Mouse (Mus musculus) kidney, adult 8-10 months (tissue): ENCODE measurements at regions not wholly inside any gene's neighbourhood (a gene's known extent, or its start where the extent isn't known, plus 50 kb on each side); places are given as distances from the start of the nearest gene placed in this dataset.
A peak's percentile ranks its signal among the peaks of the same experiment; 100 is the strongest.

Experiments used
- DNase-seq, 2 experiments: peaks; one replicate each; pipeline ENCODE4 v3.0.0; 2022

- DNase-seq, result no peak
Observed at GRCm38 (mm10) chr12:95937705-95938104, 245.7 kb downstream of the Flrt2 start.

DNA sequence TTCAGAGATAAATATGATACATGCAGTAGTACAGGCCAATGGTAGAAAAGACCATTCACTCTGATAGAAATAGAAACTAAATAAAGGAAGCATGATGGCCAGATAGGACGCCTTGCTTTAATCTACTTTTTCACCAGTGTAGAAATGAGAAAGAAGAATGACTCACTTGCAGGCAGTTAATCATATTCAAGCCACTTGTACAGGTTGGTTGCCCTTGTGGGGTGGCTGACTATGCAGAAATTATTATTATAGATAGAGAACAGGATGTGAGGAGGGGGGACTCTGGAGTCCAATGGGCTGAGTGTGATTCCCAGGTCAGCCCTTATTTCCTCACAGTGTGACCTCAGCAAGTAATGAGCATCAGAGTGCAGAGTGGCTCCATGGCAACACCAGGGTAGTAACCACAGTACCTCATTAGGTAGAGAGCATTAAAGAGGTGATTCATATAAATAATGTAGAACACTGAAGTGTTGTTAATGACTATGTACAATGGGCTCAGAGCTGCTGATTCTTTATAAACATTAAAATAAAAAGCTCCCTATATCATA lies 248.5 kb downstream of the Flrt2 start:
- no peak for DNase-seq

GRCm38 (mm10) chr12:95959786-95960504 lies 267.9 kb downstream of the Flrt2 start:
- DNase-seq, result no peak

- no peak for DNase-seq
Observed at GRCm38 (mm10) chr12:95960505-95960871, 268.5 kb downstream of the Flrt2 start.

DNA sequence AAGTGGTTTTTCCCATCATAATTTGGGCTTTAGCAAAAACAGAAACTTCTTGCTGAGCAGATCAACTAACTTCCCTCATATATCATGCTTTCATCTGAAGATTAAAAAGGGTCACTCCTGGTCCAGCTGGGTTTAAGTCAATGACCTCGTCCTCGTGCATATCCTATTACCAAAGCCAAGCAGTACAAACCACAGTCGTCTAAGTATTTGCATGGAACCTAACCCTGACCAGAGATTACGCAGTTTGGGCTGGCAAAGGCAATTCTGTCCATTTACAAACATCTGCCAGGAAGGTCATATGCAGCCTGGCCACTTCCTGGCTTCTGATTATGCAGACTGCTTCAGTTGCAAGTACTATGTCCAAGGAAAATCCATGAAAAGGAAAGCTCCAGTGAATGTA lies 270.8 kb downstream of the Flrt2 start:
- DNase-seq, result peak in 1 of 2 experiments; percentile 5

GRCm38 (mm10) chr12:95988669-95989288 lies 296.8 kb downstream of the Flrt2 start:
- no peak for DNase-seq

DNA sequence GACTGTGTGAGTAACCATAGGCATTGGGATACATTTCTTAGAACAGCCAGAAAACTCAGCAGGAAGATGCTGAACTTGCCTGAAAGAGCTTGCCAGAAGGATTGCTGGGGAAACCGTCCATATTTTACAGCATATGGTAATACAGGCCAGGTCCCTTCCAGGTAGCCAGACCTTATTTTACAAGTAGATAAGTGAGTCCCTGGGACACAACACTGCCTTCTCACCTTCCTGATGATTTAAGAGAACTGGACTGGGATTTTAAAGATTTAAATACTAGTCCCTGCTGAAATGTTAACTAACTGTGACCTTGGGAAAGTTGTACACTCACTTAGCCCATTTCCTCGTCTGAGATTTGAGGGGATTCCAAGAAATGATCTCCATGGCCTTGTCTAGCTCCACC lies 302.9 kb downstream of the Flrt2 start:
- DNase-seq, result no peak

GRCm38 (mm10) chr12:96030180-96030579 lies 338.2 kb downstream of the Flrt2 start:
- no peak for DNase-seq

GRCm38 (mm10) chr12:96075365-96075764 lies 383.3 kb downstream of the Flrt2 start:
- no peak for DNase-seq

DNA sequence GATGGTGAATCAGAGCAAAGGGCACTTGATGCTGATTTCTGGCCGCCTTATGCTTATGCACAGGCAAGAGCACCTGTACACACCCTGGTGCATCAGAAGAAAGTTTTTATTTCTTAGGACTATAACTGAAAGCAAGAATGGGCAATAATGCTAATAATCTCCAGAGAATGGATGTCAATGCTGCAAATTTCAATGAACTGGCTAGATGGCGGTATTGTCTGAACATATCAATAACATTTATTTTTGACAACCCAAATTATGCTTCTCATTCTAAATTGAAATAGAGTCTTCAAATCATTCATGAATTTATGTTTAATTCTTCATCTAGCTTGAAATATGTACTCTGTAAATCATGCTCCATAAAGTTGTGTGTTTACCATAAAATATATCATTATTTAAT lies 399.0 kb downstream of the Flrt2 start:
- no peak for DNase-seq

GRCm38 (mm10) chr12:96106254-96106653 lies 414.2 kb downstream of the Flrt2 start:
- DNase-seq, result no peak

- DNase-seq, result no peak
Observed at GRCm38 (mm10) chr12:96114727-96115379, 422.8 kb downstream of the Flrt2 start.

GRCm38 (mm10) chr12:96117553-96117952 lies 425.5 kb downstream of the Flrt2 start:
- no peak for DNase-seq

DNA sequence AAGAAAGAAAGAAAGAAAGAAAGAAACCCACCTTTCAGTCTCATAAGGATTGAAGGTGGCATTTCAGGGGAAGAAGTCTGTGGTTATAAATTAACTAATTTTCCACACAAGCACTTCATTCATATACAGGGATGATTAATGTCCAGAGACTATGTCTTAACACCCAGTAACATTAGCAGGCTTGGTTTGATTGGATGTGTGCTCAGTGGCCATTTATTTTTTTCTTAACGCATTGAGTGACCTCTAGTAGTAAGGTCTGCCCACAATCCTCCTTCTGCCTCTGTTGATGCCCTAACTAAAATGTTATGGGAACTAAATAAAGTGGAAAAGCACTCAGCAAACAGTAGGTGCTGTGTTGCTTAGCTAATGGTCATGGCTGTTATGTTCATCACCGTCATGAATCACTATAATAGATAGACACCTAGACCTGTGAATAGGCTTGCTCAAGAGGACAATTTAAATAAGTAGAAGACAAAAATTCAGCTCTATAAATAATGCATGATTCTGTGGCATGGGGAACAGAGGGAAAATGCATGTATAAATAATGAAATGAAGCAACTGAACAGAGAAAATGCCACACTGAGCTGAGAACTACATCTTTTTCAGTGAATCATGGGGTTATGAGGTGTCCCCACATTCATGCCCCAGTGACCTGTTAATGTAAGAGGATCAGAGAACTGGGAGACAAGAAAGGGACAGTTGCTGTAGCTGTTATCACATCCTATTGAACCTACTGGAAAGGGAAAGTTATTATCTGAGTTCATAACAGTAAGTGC lies 432.3 kb downstream of the Flrt2 start:
- DNase-seq, result no peak

DNA sequence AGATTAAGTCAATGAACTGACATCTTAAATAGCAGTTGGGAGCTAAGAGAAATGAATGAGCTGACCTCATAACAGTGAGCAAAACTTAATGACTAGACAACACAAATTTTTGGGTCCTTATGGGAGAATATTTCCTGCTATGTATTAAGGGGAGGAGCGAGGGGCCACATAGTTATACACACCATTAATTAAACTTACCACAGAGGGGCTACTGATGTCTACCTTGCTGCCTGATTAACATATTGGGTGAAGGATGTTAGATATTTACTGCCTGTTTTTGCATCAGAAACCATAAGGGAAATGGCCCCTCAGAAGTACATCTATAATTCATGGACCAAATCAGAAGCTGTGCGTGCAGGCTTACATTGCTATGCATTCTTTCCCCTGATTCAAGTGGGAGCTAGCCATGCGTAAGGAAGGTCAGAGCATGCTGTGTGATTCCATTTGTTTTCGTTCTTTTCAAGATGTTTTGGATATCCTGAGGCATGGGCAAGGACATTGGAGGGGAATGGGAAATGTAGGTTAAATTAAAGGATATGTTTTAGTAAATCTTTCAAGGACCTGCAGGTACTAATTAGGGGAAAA lies 437.9 kb downstream of the Flrt2 start:
- DNase-seq, result no peak

DNA sequence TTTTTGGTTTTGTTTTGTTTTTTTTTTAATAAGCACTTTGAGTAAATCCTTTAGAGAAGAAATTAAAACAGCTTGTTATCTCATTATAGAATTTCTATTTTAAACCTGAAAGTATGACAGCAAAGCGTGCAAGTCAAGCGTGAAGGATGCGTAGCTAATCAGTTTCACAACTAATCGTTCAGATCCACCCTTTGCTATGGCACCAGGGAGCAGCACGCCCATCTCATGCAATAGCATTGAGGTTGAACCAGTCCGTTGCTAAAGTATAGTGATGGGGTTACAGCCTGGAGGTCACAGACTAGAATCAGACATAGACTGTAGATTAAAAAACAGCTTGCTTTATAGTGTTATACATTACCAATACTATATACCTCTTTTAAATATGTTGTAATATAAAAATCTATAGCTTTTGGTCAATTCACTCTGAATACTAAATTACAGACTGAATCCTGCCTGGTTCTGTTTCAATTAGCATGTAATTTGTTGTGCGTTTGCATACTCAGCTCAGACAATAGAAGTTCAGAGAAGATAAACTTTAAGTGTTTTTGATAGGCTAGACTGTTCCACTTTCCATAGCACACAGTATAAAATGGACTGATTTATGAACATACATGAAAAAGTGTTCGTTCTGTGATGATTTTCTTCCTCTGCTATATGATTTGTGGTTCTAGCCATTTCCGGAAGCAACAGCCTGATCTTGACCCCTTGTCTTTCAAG lies 438.9 kb downstream of the Flrt2 start:
- no peak for DNase-seq

DNA sequence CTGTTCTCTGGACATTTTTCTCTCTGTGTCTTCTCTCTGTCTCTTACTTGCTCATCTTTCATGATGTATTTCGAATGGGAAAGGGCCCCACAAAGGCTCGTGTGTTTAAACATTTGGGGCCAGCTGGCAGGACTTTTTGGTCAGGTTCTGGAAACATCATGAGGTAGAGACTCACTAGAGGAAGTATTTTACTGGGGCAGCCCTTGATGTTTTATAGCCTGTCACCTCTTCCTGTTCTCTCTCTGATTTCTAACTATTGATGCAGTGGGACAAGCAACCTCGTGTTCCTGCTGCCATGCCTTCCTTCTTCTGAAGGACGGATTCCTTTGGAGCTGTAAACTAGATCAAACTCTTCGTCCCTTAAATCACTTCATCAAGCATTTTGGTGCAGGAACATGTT lies 442.1 kb downstream of the Flrt2 start:
- DNase-seq, result no peak

- DNase-seq, result no peak
Observed at GRCm38 (mm10) chr12:96141748-96142147, 449.7 kb downstream of the Flrt2 start.

- DNase-seq, result no peak
Observed at GRCm38 (mm10) chr12:96154095-96154494, 462.1 kb downstream of the Flrt2 start.

GRCm38 (mm10) chr12:96167551-96167950 lies 475.5 kb downstream of the Flrt2 start:
- no peak for DNase-seq

GRCm38 (mm10) chr12:96198928-96199327 lies 506.9 kb downstream of the Flrt2 start:
- no peak for DNase-seq

DNA sequence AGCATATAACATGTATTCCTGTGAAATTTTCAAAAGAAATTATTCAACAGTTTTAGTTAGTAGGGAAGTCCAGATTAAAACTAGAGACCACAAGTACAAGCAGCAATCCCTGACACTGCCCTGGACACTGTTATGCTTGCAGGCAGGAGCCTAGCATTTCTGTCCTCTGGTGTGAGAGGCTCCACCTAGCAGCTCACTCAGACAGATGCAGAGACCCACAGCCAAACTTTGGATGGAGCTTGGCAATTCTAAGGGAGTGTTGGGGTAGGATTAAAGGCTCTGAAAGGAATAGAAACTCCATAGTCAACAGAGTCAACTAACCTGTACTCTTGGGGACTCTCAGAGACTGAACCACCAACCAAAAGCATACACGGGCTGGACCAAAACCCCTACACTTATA lies 509.8 kb downstream of the Flrt2 start:
- no peak for DNase-seq
